Mouse (Mus musculus) midbrain, embryonic 11.5 days (tissue): ENCODE results near the gene Pde1a. TPM values are rescaled to one million over a fixed set of nuclear protein-coding genes. Genes with fewer than 3 reads are reported as not detected.

Experiments used
- ATAC-seq: fragments of 200-750 bp; cut with Nextera tagmentation; 2 replicates; pipeline ENCODE4 v1.8.0; 2017; ENCODE audit warnings: moderate TSS enrichment, moderate library complexity; ENCODE audit not compliant: low FRiP score
- DNase-seq: peaks from one replicate; pipeline ENCODE4 v3.0.0; 2015; ENCODE audit warnings: low spot score; ENCODE audit errors: missing footprints
- H3K27ac ChIP-seq: fragments of 300-500 bp; sonication (generic); 2 replicates; pipeline ENCODE4 v1.5.1; 2014; ENCODE audit warnings: low read depth, low read length
- H3K27me3 ChIP-seq: fragments of 300-500 bp; sonication (generic); 2 replicates; pipeline ENCODE4 v1.6.1; 2014; ENCODE audit warnings: mild to moderate bottlenecking, low read length, moderate library complexity, mixed read lengths; ENCODE audit not compliant: control insufficient read depth, insufficient read depth
- H3K36me3 ChIP-seq: fragments of 300-500 bp; sonication (generic); 2 replicates; pipeline ENCODE4 v1.6.1; 2014; ENCODE audit warnings: mild to moderate bottlenecking, low read length, moderate library complexity, mixed read lengths; ENCODE audit not compliant: control insufficient read depth, insufficient read depth
- H3K4me1 ChIP-seq: fragments of 300-500 bp; sonication (generic); 2 replicates; pipeline ENCODE4 v1.6.1; 2014; ENCODE audit warnings: low read length; ENCODE audit not compliant: control insufficient read depth, insufficient read depth
- H3K4me2 ChIP-seq: fragments of 300-500 bp; sonication (generic); 2 replicates; pipeline ENCODE4 v1.6.1; 2014; ENCODE audit warnings: mild to moderate bottlenecking, moderate library complexity
- H3K4me3 ChIP-seq: fragments of 300-500 bp; sonication (generic); 2 replicates; pipeline ENCODE4 v1.5.1; 2014; ENCODE audit warnings: low read depth, low read length
- H3K9ac ChIP-seq: fragments of 300-500 bp; sonication (generic); 2 replicates; pipeline ENCODE4 v1.6.1; 2014; ENCODE audit warnings: low read length
- H3K9me3 ChIP-seq: fragments of 300-500 bp; sonication (generic); 2 replicates; pipeline ENCODE4 v1.6.1; 2016; ENCODE audit warnings: low read length; ENCODE audit not compliant: control insufficient read depth
- WGBS: fragments of 180-500 bp; shearing (Covaris S2); extraction: QIAGEN DNeasy Blood & Tissue Kit; methylation state at CpG from one replicate; pipeline ENCODE4 v1.1.7; 2014; 5-methylcytosine and 5-hydroxymethylcytosine counted together
- polyA plus RNA-seq: library from polyadenylated mRNA; unstranded; fragments of >200 nt; fragmentation: Nextera tagmentation; extraction: Ambion mirVana; gene quantifications from 2 replicates; pipeline ENCODE4 v1.2.1, GENCODE M21; 2014

Gene Pde1a
- polyA plus RNA-seq, 1 experiment from 2014 or later = 1.2 TPM

DNA sequence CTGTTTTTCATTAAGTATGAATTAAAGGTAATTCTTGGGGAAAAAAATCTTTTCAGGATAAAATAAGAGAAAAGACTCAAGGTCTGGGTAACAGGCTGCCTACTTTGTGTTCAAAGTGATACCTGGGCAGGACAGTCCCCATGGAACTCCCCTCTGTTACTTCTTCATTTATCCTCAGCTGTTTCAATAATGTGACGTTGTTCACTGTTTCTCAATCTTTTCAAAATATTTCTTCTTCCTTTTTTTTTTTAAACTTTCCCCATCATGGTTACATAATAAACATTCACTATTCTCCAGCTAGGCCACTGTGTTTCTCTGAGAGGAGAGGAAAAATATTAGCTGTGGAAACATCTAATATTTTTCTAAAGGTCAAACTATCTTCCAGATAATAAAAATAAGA lies 103.7 kb downstream of the Pde1a start:
- DNase-seq (no peak), ATAC-seq (no peak)
- H3K4me2 ChIP-seq = no peak overlapping the region
- no peaks in the 10 kb centered on the region for H3K9me3 ChIP-seq
- H3K9ac ChIP-seq = no peak overlapping the region
- no peak overlapping the region for H3K27ac ChIP-seq
- no peaks in the 10 kb centered on the region for H3K4me1 ChIP-seq
- WGBS = 84% methylated on average over 1 of the region's 1 CpGs
- H3K36me3 ChIP-seq = no peaks in the 10 kb centered on the region
- no peak overlapping the region for H3K4me3 ChIP-seq
- H3K27me3 ChIP-seq = no peaks in the 10 kb centered on the region

DNA sequence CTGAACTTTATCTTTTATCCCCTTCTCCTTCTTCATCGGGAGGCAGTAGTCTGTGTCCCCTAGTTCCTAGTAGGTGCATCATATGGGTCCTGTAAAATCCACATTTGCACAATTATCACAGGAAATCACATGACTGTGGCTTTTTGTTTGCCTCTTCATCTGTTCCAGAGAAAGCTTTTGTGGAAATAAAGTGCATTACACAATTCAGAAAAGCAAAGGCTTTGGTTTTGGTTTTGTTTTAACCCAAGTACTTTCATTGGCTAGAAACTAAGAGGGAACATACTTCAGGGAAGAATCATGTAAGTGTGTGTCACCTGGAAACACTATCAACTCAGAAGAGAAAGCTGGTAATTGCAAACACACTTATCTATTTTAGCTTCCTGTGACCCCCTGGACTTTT lies 104.2 kb downstream of the Pde1a start:
- peak; percentile 59 for DNase-seq
- no peak overlapping the region for H3K9ac ChIP-seq
- no peak overlapping the region for H3K27ac ChIP-seq
- ATAC-seq = no peak
- no peaks in the 10 kb centered on the region for H3K27me3 ChIP-seq
- no peaks in the 10 kb centered on the region for H3K4me1 ChIP-seq
- H3K4me2 ChIP-seq = no peak overlapping the region
- H3K9me3 ChIP-seq = no peaks in the 10 kb centered on the region
- no peak overlapping the region for H3K4me3 ChIP-seq
- H3K36me3 ChIP-seq = no peaks in the 10 kb centered on the region
- 84% methylated on average over 1 of the region's 1 CpGs for WGBS

DNA sequence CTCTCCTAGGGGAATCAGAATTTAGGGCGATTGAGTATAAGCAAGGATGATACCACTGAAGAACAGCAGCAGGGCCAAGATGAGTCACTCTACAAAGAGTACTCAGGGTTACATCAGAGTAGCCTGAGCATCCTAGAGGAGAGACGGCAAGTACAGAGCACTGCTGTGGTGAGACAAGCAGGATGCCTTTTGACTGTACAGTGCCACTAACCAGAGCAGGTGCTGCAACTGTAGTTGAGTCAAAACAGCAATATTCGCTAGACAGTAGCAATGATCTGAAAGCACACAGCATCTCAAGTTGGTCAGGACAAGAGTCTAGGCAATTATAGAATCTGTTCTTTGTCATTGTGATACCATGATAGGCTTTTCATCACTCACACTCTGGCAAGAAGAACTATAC lies 115.1 kb downstream of the Pde1a start:
- Histone ChIP-seq H3K4me3 (no peak overlapping the region), H3K9ac (no peak overlapping the region), H3K36me3 (no peaks in the 10 kb centered on the region), H3K27me3 (no peaks in the 10 kb centered on the region), H3K4me2 (no peak overlapping the region), H3K4me1 (no peaks in the 10 kb centered on the region), H3K9me3 (no peaks in the 10 kb centered on the region), H3K27ac (no peak overlapping the region)
- DNase-seq = no peak
- 89% methylated on average over 3 of the region's 3 CpGs for WGBS
- no peak for ATAC-seq

DNA sequence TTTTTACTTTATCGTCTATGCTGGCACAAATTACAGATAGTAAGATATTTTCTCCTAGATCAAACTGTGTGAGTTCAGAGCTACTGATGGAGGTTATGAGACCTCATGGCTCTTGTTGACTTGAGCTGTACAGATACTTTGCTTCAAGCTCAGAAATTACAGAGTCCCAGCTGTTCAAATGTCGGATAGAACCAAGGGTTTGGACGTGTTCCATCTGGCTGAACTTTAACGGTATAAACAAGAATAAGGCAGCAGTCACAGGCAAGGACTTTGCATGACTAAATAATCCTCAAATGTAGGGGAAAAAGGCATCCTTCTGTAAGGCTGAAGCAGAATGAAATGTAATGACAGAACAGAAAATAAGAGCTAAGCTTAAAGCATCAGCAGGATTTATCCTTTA lies 116.2 kb downstream of the Pde1a start:
- Histone ChIP-seq H3K4me2 (no peak overlapping the region), H3K36me3 (no peaks in the 10 kb centered on the region), H3K4me3 (no peak overlapping the region), H3K9me3 (no peaks in the 10 kb centered on the region), H3K9ac (no peak overlapping the region), H3K4me1 (no peaks in the 10 kb centered on the region), H3K27ac (no peak overlapping the region), H3K27me3 (no peaks in the 10 kb centered on the region)
- ATAC-seq (no peak), DNase-seq (no peak)
- WGBS = 84% methylated on average over 4 of the region's 4 CpGs

DNA sequence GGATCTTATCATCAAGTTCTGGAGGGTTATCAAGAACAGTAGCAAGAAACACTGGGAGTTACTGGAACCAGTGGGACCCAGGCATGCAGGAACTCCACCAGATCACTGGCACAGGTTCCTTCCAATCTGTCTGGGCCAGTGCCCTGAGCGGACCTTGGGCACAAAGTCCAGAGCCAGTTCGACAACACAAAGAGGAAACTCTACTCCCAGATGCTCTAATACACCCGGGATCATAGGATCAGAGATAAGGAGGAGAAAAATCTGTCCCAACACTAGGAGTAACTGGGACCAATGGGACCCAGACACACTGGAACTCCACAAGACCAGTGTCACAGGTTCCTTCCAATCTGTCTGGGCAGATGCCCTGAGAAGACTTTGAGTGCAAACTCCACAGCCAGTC lies 130.1 kb downstream of the Pde1a start:
- H3K27ac ChIP-seq = no peak overlapping the region
- no peak for ATAC-seq
- no peak for DNase-seq
- no peak overlapping the region for H3K9ac ChIP-seq
- H3K4me2 ChIP-seq = no peak overlapping the region
- 88% methylated on average over 3 of the region's 3 CpGs for WGBS
- no peaks in the 10 kb centered on the region for H3K4me1 ChIP-seq
- no peaks in the 10 kb centered on the region for H3K9me3 ChIP-seq
- no peaks in the 10 kb centered on the region for H3K27me3 ChIP-seq
- no peak overlapping the region for H3K4me3 ChIP-seq
- H3K36me3 ChIP-seq = no peaks in the 10 kb centered on the region

DNA sequence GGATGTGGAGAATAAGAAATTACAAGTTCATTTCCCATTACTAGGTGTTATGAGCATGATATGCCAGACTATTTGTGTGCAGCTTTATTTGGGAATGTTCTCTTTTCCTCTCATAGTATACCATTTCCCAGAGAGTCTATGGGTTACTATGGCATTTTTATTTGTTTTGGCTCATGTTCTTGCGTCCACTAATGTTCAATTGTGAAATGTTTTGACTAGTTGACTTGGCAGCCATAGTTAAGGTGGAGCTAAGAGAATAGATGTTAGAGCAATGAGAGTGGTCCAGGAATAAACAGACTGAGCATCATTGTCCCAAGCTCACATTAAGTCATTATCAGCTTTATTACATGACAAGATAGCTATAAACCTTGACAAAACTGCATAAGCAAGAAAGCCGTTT lies 130.8 kb downstream of the Pde1a start:
- DNase-seq = no peak
- WGBS = 94% methylated on average over 2 of the region's 2 CpGs

DNA sequence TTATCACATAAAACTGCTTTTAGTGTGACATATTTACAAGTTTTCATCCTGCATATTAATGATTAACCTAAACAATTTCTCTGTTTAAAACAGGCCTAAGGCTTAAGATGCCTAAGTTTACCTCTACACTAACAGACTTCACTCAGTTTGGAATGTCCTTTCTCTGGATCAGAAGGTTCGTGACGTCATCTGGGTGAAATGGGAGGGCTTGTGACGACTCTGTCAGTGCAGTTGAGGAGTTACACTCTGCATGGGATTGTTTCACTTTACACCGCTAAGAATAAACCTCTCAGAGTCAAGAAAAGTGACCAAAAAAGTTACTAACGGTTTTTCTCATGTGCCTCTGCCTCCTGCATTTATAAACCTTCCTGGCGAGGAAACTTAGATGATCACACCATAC lies 137.6 kb downstream of the Pde1a start:
- no peak overlapping the region for H3K4me2 ChIP-seq
- H3K9ac ChIP-seq = no peak overlapping the region
- H3K9me3 ChIP-seq = no peaks in the 10 kb centered on the region
- no peak for DNase-seq
- H3K27ac ChIP-seq = no peak overlapping the region
- H3K27me3 ChIP-seq = no peaks in the 10 kb centered on the region
- H3K4me3 ChIP-seq = no peak overlapping the region
- H3K36me3 ChIP-seq = no peaks in the 10 kb centered on the region
- no peak for ATAC-seq
- 79% methylated on average over 6 of the region's 6 CpGs for WGBS
- H3K4me1 ChIP-seq = no peaks in the 10 kb centered on the region

More for the DNA sequence above, 130.8 kb downstream of the Pde1a start:
- Histone ChIP-seq H3K36me3 (no peaks in the 10 kb centered on the region), H3K27ac (no peak overlapping the region), H3K4me1 (no peaks in the 10 kb centered on the region), H3K9ac (no peak overlapping the region), H3K4me2 (no peak overlapping the region), H3K4me3 (no peak overlapping the region), H3K27me3 (no peaks in the 10 kb centered on the region), H3K9me3 (no peaks in the 10 kb centered on the region)
- no peak for ATAC-seq

DNA sequence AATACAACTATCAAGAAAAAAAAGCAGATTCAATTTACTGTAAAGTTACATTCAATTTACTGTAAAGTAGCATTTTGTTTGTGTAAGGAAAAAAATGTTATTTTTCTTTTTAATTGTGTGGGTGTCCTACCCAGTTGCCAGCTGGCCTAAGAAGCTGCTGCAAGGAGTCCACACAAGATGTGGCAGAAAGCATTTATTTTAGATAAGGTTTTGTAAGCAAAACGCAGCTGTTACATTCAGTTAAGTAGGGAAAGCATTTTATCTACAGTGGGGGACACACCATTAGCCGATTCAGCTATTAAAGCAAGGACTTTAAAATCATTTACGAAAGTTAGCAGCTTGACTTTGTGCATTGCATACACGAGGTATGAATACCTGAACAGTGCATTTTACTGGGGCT lies 145.5 kb downstream of the Pde1a start:
- 82% methylated on average over 4 of the region's 4 CpGs for WGBS
- ATAC-seq (no peak), DNase-seq (no peak)
- Histone ChIP-seq H3K27me3 (no peaks in the 10 kb centered on the region), H3K9me3 (no peaks in the 10 kb centered on the region), H3K4me3 (no peak overlapping the region), H3K27ac (no peak overlapping the region), H3K9ac (no peak overlapping the region), H3K4me1 (no peaks in the 10 kb centered on the region), H3K36me3 (no peaks in the 10 kb centered on the region), H3K4me2 (no peak overlapping the region)

DNA sequence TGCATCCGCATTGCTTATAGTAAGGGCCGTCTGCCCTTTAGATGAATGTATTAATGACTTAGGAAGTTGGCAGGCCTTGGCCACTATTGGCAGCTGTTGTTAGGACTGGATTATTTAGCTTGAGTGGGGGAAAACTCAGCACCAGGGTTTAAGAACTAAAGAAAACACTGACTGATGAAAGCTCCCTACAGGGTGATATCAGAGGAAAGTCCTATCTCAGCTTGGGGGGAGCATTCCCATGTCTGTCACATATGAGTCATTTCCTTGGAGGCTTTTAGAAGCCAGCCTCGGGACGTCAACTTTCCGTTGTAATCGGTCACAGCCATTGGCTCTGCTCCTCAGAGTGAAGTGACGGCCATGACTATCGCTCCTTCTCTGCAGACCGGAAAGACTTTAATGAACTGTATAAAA lies 146.0 kb downstream of the Pde1a start:
- DNase-seq = no peak
- Histone ChIP-seq H3K36me3 (no peaks in the 10 kb centered on the region), H3K4me1 (no peaks in the 10 kb centered on the region), H3K4me3 (no peak overlapping the region), H3K9ac (no peak overlapping the region), H3K9me3 (no peaks in the 10 kb centered on the region), H3K27me3 (no peaks in the 10 kb centered on the region), H3K4me2 (no peak overlapping the region), H3K27ac (no peak overlapping the region)
- no peak for ATAC-seq
- 82% methylated on average over 9 of the region's 9 CpGs for WGBS

DNA sequence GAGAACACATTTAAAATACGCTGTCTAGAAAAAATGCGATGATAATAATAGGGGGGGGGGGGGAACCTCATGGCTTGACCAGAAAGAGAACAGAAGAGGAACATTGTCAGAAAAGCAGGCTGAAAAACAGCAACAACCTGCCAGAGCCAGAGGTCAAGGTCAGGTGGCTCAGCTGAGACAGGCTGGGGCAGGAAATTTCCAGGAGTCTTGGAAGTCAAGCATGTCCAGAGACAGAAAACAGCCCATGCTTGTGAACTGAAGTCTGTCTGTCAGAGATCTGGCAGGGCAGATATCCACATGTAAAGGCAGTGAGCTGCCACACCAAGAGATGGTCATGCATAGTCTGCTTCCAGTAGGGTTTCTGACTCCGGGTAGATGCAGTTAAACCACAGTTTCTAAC lies 147.5 kb downstream of the Pde1a start:
- Histone ChIP-seq H3K4me2 (no peak overlapping the region), H3K9me3 (no peaks in the 10 kb centered on the region), H3K9ac (no peak overlapping the region), H3K36me3 (no peaks in the 10 kb centered on the region), H3K4me3 (no peak overlapping the region), H3K27ac (no peak overlapping the region), H3K27me3 (no peaks in the 10 kb centered on the region), H3K4me1 (no peaks in the 10 kb centered on the region)
- ATAC-seq (no peak), DNase-seq (no peak)
- 87% methylated on average over 3 of the region's 3 CpGs for WGBS
